Mouse (Mus musculus): ENCODE measurements around the gene Ppp2r3c. TPM values are rescaled to one million over a fixed set of nuclear protein-coding genes. Genes with fewer than 3 reads are reported as not detected.

The Ppp2r3c gene
- polyA plus RNA-seq, 1 experiment, result 5.3 TPM

DNA sequence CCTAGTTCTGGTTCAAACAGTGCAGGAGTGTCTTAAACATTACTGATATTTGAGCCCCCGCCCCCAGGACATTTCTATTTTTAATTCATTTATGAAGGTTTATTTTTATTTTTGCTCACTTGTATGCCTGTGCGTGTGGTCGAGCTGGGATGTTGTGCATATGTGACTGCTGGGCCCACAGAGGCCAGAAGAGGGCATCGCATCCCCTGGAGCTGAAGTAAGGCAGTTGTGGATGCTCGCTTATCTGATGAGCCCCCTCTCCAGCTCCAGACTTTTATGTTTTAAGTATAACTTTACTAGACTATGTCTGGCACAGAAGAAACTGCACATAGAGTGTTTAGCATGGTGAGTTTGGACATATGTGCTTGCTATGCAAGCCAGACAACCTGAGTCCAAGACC lies 11.1 kb upstream of the Ppp2r3c start:
- H3K79me2 ChIP-seq (ENCODE audit: control insufficient read depth, insufficient read depth), result no peaks in the 10 kb centered on the region
- H3K4me2 ChIP-seq (ENCODE audit: low read depth), result no peak overlapping the region
- no peaks in the 10 kb centered on the region for H3K27me3 ChIP-seq (ENCODE audit: control insufficient read depth, insufficient read depth, insufficient read length)
- no peak overlapping the region for H3K4me3 ChIP-seq
- no peak for TF ChIP-seq MYOG (IDR thresholded peaks at IDR 0.05; ENCODE audit: control insufficient read depth in 1 of 3, insufficient read depth in 1 of 3, insufficient read length in 2 of 3, low read depth in 2 of 3)
- TF ChIP-seq TCF3 (IDR thresholded peaks at IDR 0.05; ENCODE audit: insufficient read length, low read depth), result no peak
- no peak for TF ChIP-seq POLR2AphosphoS2 (IDR thresholded peaks at IDR 0.05; ENCODE audit: insufficient read length, low read depth)
- TF ChIP-seq POLR2A (IDR thresholded peaks at IDR 0.05; ENCODE audit: insufficient read length, low read depth), result no peak
- no peak for TF ChIP-seq USF1 (IDR thresholded peaks at IDR 0.05; ENCODE audit: low read depth)
- TF ChIP-seq REST (IDR thresholded peaks at IDR 0.05; ENCODE audit: insufficient read depth, insufficient read length), result no peak
- TF ChIP-seq TCF12 (IDR thresholded peaks at IDR 0.05; ENCODE audit: insufficient read depth, poor library complexity, severe bottlenecking), result no peak
- TF ChIP-seq MYOD1 (IDR thresholded peaks at IDR 0.05; ENCODE audit: control insufficient read depth in 1 of 3, insufficient read length in 2 of 3, low read depth in 2 of 3), result no peak
- no peak for TF ChIP-seq MAX (IDR thresholded peaks at IDR 0.05; ENCODE audit: low read depth)
- no peak for TF ChIP-seq E2F4 (IDR thresholded peaks at IDR 0.05; ENCODE audit: insufficient read depth)
- no peak for TF ChIP-seq CEBPB (IDR thresholded peaks at IDR 0.05; ENCODE audit: insufficient read depth, poor library complexity, severe bottlenecking)
- no peak for TF ChIP-seq SRF (IDR thresholded peaks at IDR 0.05; ENCODE audit: control insufficient read depth, insufficient read length, low read depth)
- peaks cover 5% of the 10 kb centered on the region for H3K36me3 ChIP-seq (ENCODE audit: control insufficient read depth, insufficient read depth)
- no peak overlapping the region for H3ac ChIP-seq (ENCODE audit: control insufficient read depth, insufficient read length)

DNA sequence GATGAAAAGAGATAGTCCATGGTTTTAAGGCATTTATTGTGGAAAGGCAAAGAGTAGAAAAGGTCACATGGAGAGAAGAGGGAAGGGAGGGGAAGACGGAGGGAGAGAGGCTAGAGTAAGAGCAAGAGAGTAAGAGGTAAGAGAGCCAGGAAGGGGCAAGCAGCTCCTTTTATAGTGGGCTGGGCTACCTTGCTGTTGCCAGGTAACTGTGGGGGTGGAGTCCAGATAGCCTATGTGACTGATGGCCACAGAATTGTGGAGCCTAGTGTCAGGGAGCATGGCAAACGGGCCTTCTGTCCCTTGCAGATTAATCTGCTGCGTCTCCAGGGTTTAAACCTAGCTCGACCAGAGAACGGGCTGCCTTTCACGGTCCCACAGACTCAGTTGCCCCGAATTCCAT lies 9.0 kb upstream of the Ppp2r3c start:
- Histone ChIP-seq H3ac (ENCODE audit: control insufficient read depth, insufficient read length) (no peak overlapping the region), H3K4me3 (no peak overlapping the region), H3K4me2 (ENCODE audit: low read depth) (no peak overlapping the region), H3K36me3 (ENCODE audit: control insufficient read depth, insufficient read depth) (peaks cover 5% of the 10 kb centered on the region), H3K27me3 (ENCODE audit: control insufficient read depth, insufficient read depth, insufficient read length) (no peaks in the 10 kb centered on the region), H3K79me2 (ENCODE audit: control insufficient read depth, insufficient read depth) (no peaks in the 10 kb centered on the region)
- TF ChIP-seq POLR2AphosphoS2 (IDR thresholded peaks at IDR 0.05; ENCODE audit: insufficient read length, low read depth), result no peak
- TF ChIP-seq TCF3 (IDR thresholded peaks at IDR 0.05; ENCODE audit: insufficient read length, low read depth), result no peak
- no peak for TF ChIP-seq MAX (IDR thresholded peaks at IDR 0.05; ENCODE audit: low read depth)
- no peak for TF ChIP-seq SRF (IDR thresholded peaks at IDR 0.05; ENCODE audit: control insufficient read depth, insufficient read length, low read depth)
- no peak for TF ChIP-seq USF1 (IDR thresholded peaks at IDR 0.05; ENCODE audit: low read depth)
- no peak for TF ChIP-seq CEBPB (IDR thresholded peaks at IDR 0.05; ENCODE audit: insufficient read depth, poor library complexity, severe bottlenecking)
- no peak for TF ChIP-seq E2F4 (IDR thresholded peaks at IDR 0.05; ENCODE audit: insufficient read depth)

DNA sequence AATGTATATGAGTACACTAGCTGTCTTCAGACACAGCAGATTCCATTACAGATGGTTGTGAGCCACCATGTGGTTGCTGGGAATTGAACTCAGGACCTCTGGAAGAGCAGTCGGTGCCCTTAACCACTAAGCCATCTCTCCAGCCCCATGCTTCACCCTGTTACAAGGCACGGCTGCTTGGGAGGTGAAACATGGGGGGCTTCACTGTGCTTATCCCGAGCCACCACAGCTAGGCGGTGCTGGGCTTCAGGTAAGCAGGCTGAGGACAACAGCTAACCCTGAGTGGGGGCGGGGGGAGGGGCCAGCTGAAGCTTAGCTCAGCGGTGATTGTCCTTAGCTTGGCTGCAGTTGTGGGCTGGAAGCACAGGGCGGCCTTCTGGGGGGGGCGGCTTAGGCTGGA lies 6.7 kb upstream of the Ppp2r3c start:
- TF ChIP-seq MAX (IDR thresholded peaks at IDR 0.05; ENCODE audit: low read depth), result no peak
- no peak for TF ChIP-seq CEBPB (IDR thresholded peaks at IDR 0.05; ENCODE audit: insufficient read depth, poor library complexity, severe bottlenecking)
- TF ChIP-seq SRF (IDR thresholded peaks at IDR 0.05; ENCODE audit: control insufficient read depth, insufficient read length, low read depth), result no peak
- TF ChIP-seq TCF12 (IDR thresholded peaks at IDR 0.05; ENCODE audit: insufficient read depth, poor library complexity, severe bottlenecking), result no peak
- TF ChIP-seq POLR2AphosphoS2 (IDR thresholded peaks at IDR 0.05; ENCODE audit: insufficient read length, low read depth), result no peak
- no peak for TF ChIP-seq POLR2A (IDR thresholded peaks at IDR 0.05; ENCODE audit: insufficient read length, low read depth)
- no peak for TF ChIP-seq USF1 (IDR thresholded peaks at IDR 0.05; ENCODE audit: low read depth)
- TF ChIP-seq MYOG (IDR thresholded peaks at IDR 0.05; ENCODE audit: control insufficient read depth in 1 of 3, insufficient read depth in 1 of 3, insufficient read length in 2 of 3, low read depth in 2 of 3), result no peak
- no peak for TF ChIP-seq TCF3 (IDR thresholded peaks at IDR 0.05; ENCODE audit: insufficient read length, low read depth)
- no peak for TF ChIP-seq E2F4 (IDR thresholded peaks at IDR 0.05; ENCODE audit: insufficient read depth)
- no peak for TF ChIP-seq MYOD1 (IDR thresholded peaks at IDR 0.05; ENCODE audit: control insufficient read depth in 1 of 3, insufficient read length in 2 of 3, low read depth in 2 of 3)
- no peak for TF ChIP-seq REST (IDR thresholded peaks at IDR 0.05; ENCODE audit: insufficient read depth, insufficient read length)
- Histone ChIP-seq H3K79me2 (ENCODE audit: control insufficient read depth, insufficient read depth) (no peaks in the 10 kb centered on the region), H3K36me3 (ENCODE audit: control insufficient read depth, insufficient read depth) (peaks cover 5% of the 10 kb centered on the region), H3K4me3 (no peak overlapping the region), H3K27me3 (ENCODE audit: control insufficient read depth, insufficient read depth, insufficient read length) (no peaks in the 10 kb centered on the region), H3ac (ENCODE audit: control insufficient read depth, insufficient read length) (no peak overlapping the region), H3K4me2 (ENCODE audit: low read depth) (no peak overlapping the region)

DNA sequence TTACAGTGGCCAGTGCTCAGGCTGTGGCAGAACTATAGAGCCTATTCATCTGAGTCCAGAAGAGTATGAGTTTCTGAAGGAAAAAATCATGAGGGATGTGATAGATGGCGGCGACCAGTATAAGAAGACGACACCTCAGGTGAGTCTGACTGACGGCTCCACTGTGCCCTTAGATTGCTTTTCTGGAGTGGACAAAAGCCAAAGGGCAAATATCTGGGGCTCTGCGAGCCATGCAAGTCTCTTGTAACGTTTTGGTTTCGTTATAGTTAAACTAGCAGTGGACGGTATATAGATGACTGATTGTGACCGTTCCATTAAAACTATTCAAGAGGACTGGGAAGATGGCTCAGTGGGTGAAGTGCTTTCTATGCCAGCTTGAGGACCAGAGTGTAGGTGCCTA lies 5.9 kb upstream of the Ppp2r3c start:
- no peaks in the 10 kb centered on the region for H3K79me2 ChIP-seq (ENCODE audit: control insufficient read depth, insufficient read depth)
- no peaks in the 10 kb centered on the region for H3K27me3 ChIP-seq (ENCODE audit: control insufficient read depth, insufficient read depth, insufficient read length)
- peaks cover 5% of the 10 kb centered on the region for H3K36me3 ChIP-seq (ENCODE audit: control insufficient read depth, insufficient read depth)
- no peak overlapping the region for H3K4me3 ChIP-seq
- H3K4me2 ChIP-seq (ENCODE audit: low read depth), result no peak overlapping the region
- no peak overlapping the region for H3ac ChIP-seq (ENCODE audit: control insufficient read depth, insufficient read length)
- no peak for TF ChIP-seq SRF (IDR thresholded peaks at IDR 0.05; ENCODE audit: control insufficient read depth, insufficient read length, low read depth)
- TF ChIP-seq REST (IDR thresholded peaks at IDR 0.05; ENCODE audit: insufficient read depth, insufficient read length), result no peak
- TF ChIP-seq TCF12 (IDR thresholded peaks at IDR 0.05; ENCODE audit: insufficient read depth, poor library complexity, severe bottlenecking), result no peak
- TF ChIP-seq TCF3 (IDR thresholded peaks at IDR 0.05; ENCODE audit: insufficient read length, low read depth), result no peak
- no peak for TF ChIP-seq E2F4 (IDR thresholded peaks at IDR 0.05; ENCODE audit: insufficient read depth)
- no peak for TF ChIP-seq POLR2AphosphoS2 (IDR thresholded peaks at IDR 0.05; ENCODE audit: insufficient read length, low read depth)
- TF ChIP-seq MAX (IDR thresholded peaks at IDR 0.05; ENCODE audit: low read depth), result no peak
- no peak for TF ChIP-seq MYOD1 (IDR thresholded peaks at IDR 0.05; ENCODE audit: control insufficient read depth in 1 of 3, insufficient read length in 2 of 3, low read depth in 2 of 3)
- no peak for TF ChIP-seq MYOG (IDR thresholded peaks at IDR 0.05; ENCODE audit: control insufficient read depth in 1 of 3, insufficient read depth in 1 of 3, insufficient read length in 2 of 3, low read depth in 2 of 3)
- TF ChIP-seq USF1 (IDR thresholded peaks at IDR 0.05; ENCODE audit: low read depth), result no peak
- TF ChIP-seq POLR2A (IDR thresholded peaks at IDR 0.05; ENCODE audit: insufficient read length, low read depth), result no peak
- TF ChIP-seq CEBPB (IDR thresholded peaks at IDR 0.05; ENCODE audit: insufficient read depth, poor library complexity, severe bottlenecking), result no peak

DNA sequence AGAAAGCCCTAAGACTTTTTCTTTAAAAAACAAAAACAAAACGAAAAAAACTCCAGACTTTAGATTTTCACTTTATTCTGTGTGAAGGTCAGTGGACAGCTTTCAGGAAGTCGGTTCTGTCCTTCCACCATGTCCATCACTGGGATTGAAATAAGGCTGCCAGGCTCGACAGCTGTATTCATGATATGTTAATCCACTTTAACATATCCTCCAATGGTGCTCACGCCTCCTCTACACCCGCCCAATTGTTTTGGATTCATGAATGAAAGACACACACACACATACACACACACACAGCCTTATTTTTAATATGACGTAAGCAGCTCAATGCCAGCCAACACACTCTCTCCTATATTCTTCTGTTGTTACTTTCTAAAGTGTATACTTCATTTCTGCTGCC lies 4.8 kb upstream of the Ppp2r3c start:
- no peak overlapping the region for H3K4me3 ChIP-seq
- H3K79me2 ChIP-seq (ENCODE audit: control insufficient read depth, insufficient read depth), result no peaks in the 10 kb centered on the region
- no peak overlapping the region for H3ac ChIP-seq (ENCODE audit: control insufficient read depth, insufficient read length)
- peaks cover 5% of the 10 kb centered on the region for H3K36me3 ChIP-seq (ENCODE audit: control insufficient read depth, insufficient read depth)
- TF ChIP-seq TCF12 (IDR thresholded peaks at IDR 0.05; ENCODE audit: insufficient read depth, poor library complexity, severe bottlenecking) (no peak), MYOG (IDR thresholded peaks at IDR 0.05; ENCODE audit: control insufficient read depth in 1 of 3, insufficient read depth in 1 of 3, insufficient read length in 2 of 3, low read depth in 2 of 3) (no peak), E2F4 (IDR thresholded peaks at IDR 0.05; ENCODE audit: insufficient read depth) (no peak), CEBPB (IDR thresholded peaks at IDR 0.05; ENCODE audit: insufficient read depth, poor library complexity, severe bottlenecking) (no peak), REST (IDR thresholded peaks at IDR 0.05; ENCODE audit: insufficient read depth, insufficient read length) (no peak), SRF (IDR thresholded peaks at IDR 0.05; ENCODE audit: control insufficient read depth, insufficient read length, low read depth) (no peak), USF1 (IDR thresholded peaks at IDR 0.05; ENCODE audit: low read depth) (no peak), MAX (IDR thresholded peaks at IDR 0.05; ENCODE audit: low read depth) (no peak), TCF3 (IDR thresholded peaks at IDR 0.05; ENCODE audit: insufficient read length, low read depth) (no peak), MYOD1 (IDR thresholded peaks at IDR 0.05; ENCODE audit: control insufficient read depth in 1 of 3, insufficient read length in 2 of 3, low read depth in 2 of 3) (no peak), POLR2A (IDR thresholded peaks at IDR 0.05; ENCODE audit: insufficient read length, low read depth) (no peak), POLR2AphosphoS2 (IDR thresholded peaks at IDR 0.05; ENCODE audit: insufficient read length, low read depth) (no peak)
- no peak overlapping the region for H3K4me2 ChIP-seq (ENCODE audit: low read depth)
- no peaks in the 10 kb centered on the region for H3K27me3 ChIP-seq (ENCODE audit: control insufficient read depth, insufficient read depth, insufficient read length)
